Mouse (Mus musculus) thymus, adult 2 months (tissue): ENCODE data around the gene Gm20388.

ENCODE experiments used
- CTCF ChIP-seq: fragments of 200-500 bp; IDR thresholded peaks from 2 replicates; pipeline ENCODE4 v1.5.1; 2012; ENCODE audit warnings: mild to moderate bottlenecking, control low read depth, low read length, moderate library complexity, borderline replicate concordance; ENCODE audit not compliant: control insufficient read depth, poor library complexity, insufficient read depth; ENCODE audit errors: extremely low read depth
- POLR2A ChIP-seq: fragments of 200-500 bp; IDR thresholded peaks from 2 replicates; pipeline ENCODE4 v1.6.1; 2012; ENCODE audit warnings: mild to moderate bottlenecking, low read length, control low read depth, moderate library complexity; ENCODE audit not compliant: control insufficient read depth, poor library complexity, insufficient read depth; ENCODE audit errors: extremely low read depth

DNA sequence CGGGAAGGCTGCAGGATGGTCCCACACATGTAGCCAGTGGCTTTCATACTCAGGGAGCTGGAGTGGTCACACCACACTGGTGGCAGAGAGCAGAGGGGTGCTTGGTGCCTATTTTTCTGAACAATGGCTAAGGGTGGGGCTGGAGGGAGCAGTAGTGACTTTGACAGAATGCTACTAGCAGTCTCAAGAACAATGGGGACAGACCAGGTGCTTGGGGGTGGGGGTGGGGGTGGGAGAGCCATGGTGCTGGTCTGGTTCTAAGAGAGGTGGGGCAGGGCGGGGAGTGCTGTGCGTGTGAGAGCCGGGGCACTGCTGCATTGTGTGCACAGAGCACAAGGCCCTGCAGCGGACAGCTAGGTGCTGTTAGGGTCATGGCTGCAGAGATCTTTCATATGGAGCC is 1971.3 kb downstream of the Gm20388 start:
- TF ChIP-seq CTCF, result no peak
- no peak for TF ChIP-seq POLR2A
